Mouse (Mus musculus): ENCODE data around the gene Reln. TPM values are rescaled to one million over a fixed set of nuclear protein-coding genes. Genes with fewer than 3 reads are reported as not detected.

The Reln gene
- polyA plus RNA-seq, 2 experiments, result 3.3 to 6.7 TPM

- TF ChIP-seq POLR2A (IDR thresholded peaks at IDR 0.05; ENCODE audit: borderline replicate concordance, extremely low read depth, insufficient read depth, insufficient read length), result no peak
- Histone ChIP-seq H3K9ac (ENCODE audit: low read depth, low read length, severe bottlenecking) (no peak overlapping the region), H3K9me3 (ENCODE audit: control insufficient read depth, low read length) (no peaks in the 10 kb centered on the region), H3K27me3 (ENCODE audit: control insufficient read depth, insufficient read depth, low read length) (no peaks in the 10 kb centered on the region), H3K4me2 (replicated peaks; ENCODE audit: low read depth, low read length, severe bottlenecking) (no peak overlapping the region), H3K4me1 (ENCODE audit: control insufficient read depth, insufficient read depth, low read length) (no peaks in the 10 kb centered on the region), H3K36me3 (ENCODE audit: control insufficient read depth, insufficient read depth, low read length) (no peaks in the 10 kb centered on the region), H3K27ac (replicated peaks; ENCODE audit: low read depth, low read length) (no peak overlapping the region), H3K4me3 (replicated peaks; ENCODE audit: low read length) (no peak overlapping the region)
- ATAC-seq (ENCODE audit: low FRiP score, low read depth) (no peak), DNase-seq (ENCODE audit: low spot score) (no peak)
- 84% methylated on average over 1 of the region's 1 CpGs for WGBS
Observed at GRCm38 (mm10) chr5:21944579-21944978, 399.9 kb downstream of the Reln start.

- no peak overlapping the region for H3K9ac ChIP-seq (ENCODE audit: low read depth, low read length, severe bottlenecking)
- DNase-seq (ENCODE audit: low spot score) (no peak), ATAC-seq (ENCODE audit: low FRiP score, low read depth) (no peak)
- no peak overlapping the region for H3K4me2 ChIP-seq (replicated peaks; ENCODE audit: low read depth, low read length, severe bottlenecking)
- H3K27me3 ChIP-seq (ENCODE audit: control insufficient read depth, insufficient read depth, low read length), result no peaks in the 10 kb centered on the region
- no peaks in the 10 kb centered on the region for H3K36me3 ChIP-seq (ENCODE audit: control insufficient read depth, insufficient read depth, low read length)
- no peaks in the 10 kb centered on the region for H3K4me1 ChIP-seq (ENCODE audit: control insufficient read depth, insufficient read depth, low read length)
- TF ChIP-seq POLR2A (IDR thresholded peaks at IDR 0.05; ENCODE audit: borderline replicate concordance, extremely low read depth, insufficient read depth, insufficient read length), result no peak
- H3K9me3 ChIP-seq (ENCODE audit: control insufficient read depth, low read length), result no peaks in the 10 kb centered on the region
- H3K4me3 ChIP-seq (replicated peaks; ENCODE audit: low read length), result no peak overlapping the region
- no peak overlapping the region for H3K27ac ChIP-seq (replicated peaks; ENCODE audit: low read depth, low read length)
- 85% methylated on average over 9 of the region's 9 CpGs for WGBS
Observed at GRCm38 (mm10) chr5:21939405-21939804, 405.1 kb downstream of the Reln start.

GRCm38 (mm10) chr5:21938138-21938537 is 406.4 kb downstream of the Reln start:
- Histone ChIP-seq H3K4me1 (ENCODE audit: control insufficient read depth, insufficient read depth, low read length) (no peaks in the 10 kb centered on the region), H3K9me3 (ENCODE audit: control insufficient read depth, low read length) (no peaks in the 10 kb centered on the region), H3K4me2 (replicated peaks; ENCODE audit: low read depth, low read length, severe bottlenecking) (no peak overlapping the region), H3K27ac (replicated peaks; ENCODE audit: low read depth, low read length) (no peak overlapping the region), H3K27me3 (ENCODE audit: control insufficient read depth, insufficient read depth, low read length) (no peaks in the 10 kb centered on the region), H3K9ac (ENCODE audit: low read depth, low read length, severe bottlenecking) (no peak overlapping the region), H3K4me3 (replicated peaks; ENCODE audit: low read length) (no peak overlapping the region), H3K36me3 (ENCODE audit: control insufficient read depth, insufficient read depth, low read length) (no peaks in the 10 kb centered on the region)
- ATAC-seq (ENCODE audit: low FRiP score, low read depth) (no peak), DNase-seq (ENCODE audit: low spot score) (no peak)
- 48% methylated on average over 5 of the region's 5 CpGs for WGBS
- TF ChIP-seq POLR2A (IDR thresholded peaks at IDR 0.05; ENCODE audit: borderline replicate concordance, extremely low read depth, insufficient read depth, insufficient read length), result no peak

GRCm38 (mm10) chr5:21936627-21937026 is 407.9 kb downstream of the Reln start:
- 84% methylated on average over 2 of the region's 2 CpGs for WGBS
- H3K36me3 ChIP-seq (ENCODE audit: control insufficient read depth, insufficient read depth, low read length), result no peaks in the 10 kb centered on the region
- DNase-seq (ENCODE audit: low spot score) (no peak), ATAC-seq (ENCODE audit: low FRiP score, low read depth) (no peak)
- no peak overlapping the region for H3K9ac ChIP-seq (ENCODE audit: low read depth, low read length, severe bottlenecking)
- H3K9me3 ChIP-seq (ENCODE audit: control insufficient read depth, low read length), result no peaks in the 10 kb centered on the region
- H3K27ac ChIP-seq (replicated peaks; ENCODE audit: low read depth, low read length), result no peak overlapping the region
- no peaks in the 10 kb centered on the region for H3K27me3 ChIP-seq (ENCODE audit: control insufficient read depth, insufficient read depth, low read length)
- no peaks in the 10 kb centered on the region for H3K4me1 ChIP-seq (ENCODE audit: control insufficient read depth, insufficient read depth, low read length)
- no peak for TF ChIP-seq POLR2A (IDR thresholded peaks at IDR 0.05; ENCODE audit: borderline replicate concordance, extremely low read depth, insufficient read depth, insufficient read length)
- H3K4me2 ChIP-seq (replicated peaks; ENCODE audit: low read depth, low read length, severe bottlenecking), result no peak overlapping the region
- H3K4me3 ChIP-seq (replicated peaks; ENCODE audit: low read length), result no peak overlapping the region

- ATAC-seq (ENCODE audit: low FRiP score, low read depth) (no peak), DNase-seq (ENCODE audit: low spot score) (no peak)
- Histone ChIP-seq H3K27me3 (ENCODE audit: control insufficient read depth, insufficient read depth, low read length) (no peaks in the 10 kb centered on the region), H3K4me3 (replicated peaks; ENCODE audit: low read length) (no peak overlapping the region), H3K27ac (replicated peaks; ENCODE audit: low read depth, low read length) (no peak overlapping the region), H3K9me3 (ENCODE audit: control insufficient read depth, low read length) (no peaks in the 10 kb centered on the region), H3K4me2 (replicated peaks; ENCODE audit: low read depth, low read length, severe bottlenecking) (no peak overlapping the region), H3K4me1 (ENCODE audit: control insufficient read depth, insufficient read depth, low read length) (no peaks in the 10 kb centered on the region), H3K9ac (ENCODE audit: low read depth, low read length, severe bottlenecking) (no peak overlapping the region), H3K36me3 (ENCODE audit: control insufficient read depth, insufficient read depth, low read length) (no peaks in the 10 kb centered on the region)
- TF ChIP-seq POLR2A (IDR thresholded peaks at IDR 0.05; ENCODE audit: borderline replicate concordance, extremely low read depth, insufficient read depth, insufficient read length), result no peak
- WGBS, result 81% methylated on average over 5 of the region's 5 CpGs
Observed at GRCm38 (mm10) chr5:21936096-21936495, 408.4 kb downstream of the Reln start.

- H3K9ac ChIP-seq (ENCODE audit: low read depth, low read length, severe bottlenecking), result no peak overlapping the region
- ATAC-seq (ENCODE audit: low FRiP score, low read depth) (no peak), DNase-seq (ENCODE audit: low spot score) (no peak)
- H3K27me3 ChIP-seq (ENCODE audit: control insufficient read depth, insufficient read depth, low read length), result no peaks in the 10 kb centered on the region
- no peak overlapping the region for H3K4me3 ChIP-seq (replicated peaks; ENCODE audit: low read length)
- 85% methylated on average over 13 of the region's 13 CpGs for WGBS
- H3K27ac ChIP-seq (replicated peaks; ENCODE audit: low read depth, low read length), result no peak overlapping the region
- H3K36me3 ChIP-seq (ENCODE audit: control insufficient read depth, insufficient read depth, low read length), result no peaks in the 10 kb centered on the region
- H3K4me2 ChIP-seq (replicated peaks; ENCODE audit: low read depth, low read length, severe bottlenecking), result no peak overlapping the region
- H3K9me3 ChIP-seq (ENCODE audit: control insufficient read depth, low read length), result no peaks in the 10 kb centered on the region
- no peak for TF ChIP-seq POLR2A (IDR thresholded peaks at IDR 0.05; ENCODE audit: borderline replicate concordance, extremely low read depth, insufficient read depth, insufficient read length)
- no peaks in the 10 kb centered on the region for H3K4me1 ChIP-seq (ENCODE audit: control insufficient read depth, insufficient read depth, low read length)
Observed at GRCm38 (mm10) chr5:21934811-21935396, 409.6 kb downstream of the Reln start.
